Mouse (Mus musculus) liver, embryonic 15.5 days (tissue): ENCODE results near the gene Cacfd1. TPM values are rescaled to one million over a fixed set of nuclear protein-coding genes. Genes with fewer than 3 reads are reported as not detected.

Source experiments
- ATAC-seq: fragments of 200-750 bp; cut with Nextera tagmentation; 2 replicates; pipeline ENCODE4 v1.8.0; 2017; ENCODE audit warnings: moderate number of reproducible peaks, mild to moderate bottlenecking, moderate library complexity; ENCODE audit not compliant: insufficient read depth
- H3K27ac ChIP-seq: fragments of 300-500 bp; sonication (generic); replicated peaks from 2 replicates; pipeline ENCODE4 v1.5.1; 2015; ENCODE audit warnings: mild to moderate bottlenecking, inconsistent platforms
- H3K27me3 ChIP-seq: fragments of 300-500 bp; sonication (generic); 2 replicates; pipeline ENCODE4 v1.6.1; 2015; ENCODE audit warnings: mild to moderate bottlenecking, inconsistent platforms
- H3K36me3 ChIP-seq: fragments of 300-500 bp; sonication (generic); replicated peaks from 2 replicates; pipeline ENCODE4 v1.6.1; 2015; ENCODE audit warnings: moderate library complexity, mild to moderate bottlenecking, inconsistent platforms
- H3K4me1 ChIP-seq: fragments of 300-500 bp; sonication (generic); replicated peaks from 2 replicates; pipeline ENCODE4 v1.6.1; 2015; ENCODE audit warnings: inconsistent platforms
- H3K4me2 ChIP-seq: fragments of 300-500 bp; sonication (generic); 2 replicates; pipeline ENCODE4 v1.6.1; 2015; ENCODE audit warnings: moderate library complexity, mild to moderate bottlenecking, inconsistent platforms
- H3K4me3 ChIP-seq: fragments of 300-500 bp; sonication (generic); replicated peaks from 2 replicates; pipeline ENCODE4 v1.5.1; 2015; ENCODE audit warnings: mild to moderate bottlenecking, inconsistent platforms
- H3K9ac ChIP-seq: fragments of 300-500 bp; sonication (generic); 2 replicates; pipeline ENCODE4 v1.6.1; 2015; ENCODE audit warnings: moderate library complexity, mild to moderate bottlenecking, inconsistent platforms
- H3K9me3 ChIP-seq: fragments of 300-500 bp; sonication (generic); replicated peaks from 2 replicates; pipeline ENCODE4 v1.6.1; 2016; ENCODE audit warnings: inconsistent platforms
- WGBS: fragments of 180-500 bp; shearing (Covaris S2); methylation state at CpG from one replicate; pipeline ENCODE4 v1.1.7; 2015; ENCODE audit warnings: mixed read lengths; ENCODE audit not compliant: insufficient replicate concordance; 5-methylcytosine and 5-hydroxymethylcytosine counted together
- polyA plus RNA-seq: library from polyadenylated mRNA; unstranded; fragments of >200 nt; fragmentation: Nextera tagmentation; extraction: Ambion mirVana; gene quantifications from 2 replicates; pipeline ENCODE4 v1.2.1, GENCODE M21; 2015

The Cacfd1 gene
- polyA plus RNA-seq, 1 experiment from 2014 or later: 13.2 TPM

- H3K27me3 ChIP-seq: no peaks in the 10 kb centered on the region
- H3K9ac ChIP-seq: no peak overlapping the region
- no peak for ATAC-seq
- no peak overlapping the region for H3K4me2 ChIP-seq
- H3K36me3 ChIP-seq: no peaks in the 10 kb centered on the region
- H3K4me3 ChIP-seq: no peak overlapping the region
- H3K9me3 ChIP-seq: no peaks in the 10 kb centered on the region
- peaks cover 3% of the 10 kb centered on the region for H3K4me1 ChIP-seq
- no peak overlapping the region for H3K27ac ChIP-seq
- 77% methylated on average over 1 of the region's 1 CpGs for WGBS
Observed at GRCm38 (mm10) chr2:26997498-26997897, 12.2 kb upstream of the Cacfd1 start.

GRCm38 (mm10) chr2:26997993-26998392 lies 11.7 kb upstream of the Cacfd1 start:
- WGBS: 77% methylated on average over 7 of the region's 7 CpGs
- H3K9ac ChIP-seq: no peak overlapping the region
- no peak overlapping the region for H3K4me2 ChIP-seq

GRCm38 (mm10) chr2:27006255-27006654 lies 3.5 kb upstream of the Cacfd1 start:
- Histone ChIP-seq H3K4me1 (peaks cover 21% of the 10 kb centered on the region), H3K4me3 (no peak overlapping the region), H3K27ac (no peak overlapping the region), H3K9me3 (no peaks in the 10 kb centered on the region), H3K36me3 (no peaks in the 10 kb centered on the region), H3K9ac (no peak overlapping the region), H3K27me3 (no peaks in the 10 kb centered on the region), H3K4me2 (no peak overlapping the region)
- ATAC-seq: no peak
- WGBS: 56% methylated on average over 4 of the region's 4 CpGs

More at GRCm38 (mm10) chr2:26997993-26998392, 11.7 kb upstream of the Cacfd1 start:
- Histone ChIP-seq H3K4me3 (no peak overlapping the region), H3K36me3 (no peaks in the 10 kb centered on the region), H3K9me3 (no peaks in the 10 kb centered on the region), H3K4me1 (peaks cover 3% of the 10 kb centered on the region), H3K27ac (no peak overlapping the region), H3K27me3 (no peaks in the 10 kb centered on the region)
- ATAC-seq: no peak

GRCm38 (mm10) chr2:27007701-27008100 lies 2.0 kb upstream of the Cacfd1 start:
- H3K4me1 ChIP-seq: peaks cover 27% of the 10 kb centered on the region
- WGBS: 54% methylated on average over 7 of the region's 7 CpGs
- no peaks in the 10 kb centered on the region for H3K27me3 ChIP-seq
- no peaks in the 10 kb centered on the region for H3K36me3 ChIP-seq
- no peak for ATAC-seq
- H3K9me3 ChIP-seq: no peaks in the 10 kb centered on the region
- no peak overlapping the region for H3K4me2 ChIP-seq
- H3K27ac ChIP-seq: no peak overlapping the region
- no peak overlapping the region for H3K9ac ChIP-seq
- no peak overlapping the region for H3K4me3 ChIP-seq

GRCm38 (mm10) chr2:27017802-27018201 lies 8.1 kb downstream of the Cacfd1 start:
- WGBS: 36% methylated on average over 5 of the region's 5 CpGs
- H3K36me3 ChIP-seq: peaks cover 40% of the 10 kb centered on the region
- ATAC-seq: no peak; the same call in 1 of the 2 replicates
- H3K4me3 ChIP-seq: no peak overlapping the region
- H3K9me3 ChIP-seq: no peaks in the 10 kb centered on the region
- no peaks in the 10 kb centered on the region for H3K4me1 ChIP-seq
- no peak overlapping the region for H3K9ac ChIP-seq
- no peaks in the 10 kb centered on the region for H3K27me3 ChIP-seq
- H3K27ac ChIP-seq: no peak overlapping the region
- no peak overlapping the region for H3K4me2 ChIP-seq

- no peak overlapping the region for H3K27ac ChIP-seq
- 58% methylated on average over 2 of the region's 2 CpGs for WGBS
- H3K4me2 ChIP-seq: no peak overlapping the region
- ATAC-seq: no peak
- peaks cover 28% of the 10 kb centered on the region for H3K36me3 ChIP-seq
- no peaks in the 10 kb centered on the region for H3K4me1 ChIP-seq
- H3K9me3 ChIP-seq: no peaks in the 10 kb centered on the region
- H3K9ac ChIP-seq: no peak overlapping the region
- H3K27me3 ChIP-seq: no peaks in the 10 kb centered on the region
- H3K4me3 ChIP-seq: no peak overlapping the region
Observed at GRCm38 (mm10) chr2:27019530-27019929, 9.8 kb downstream of the Cacfd1 start.

- Histone ChIP-seq H3K27ac (no peak overlapping the region), H3K4me2 (no peak overlapping the region), H3K4me3 (no peak overlapping the region), H3K9ac (no peak overlapping the region), H3K9me3 (no peaks in the 10 kb centered on the region), H3K36me3 (peaks cover 13% of the 10 kb centered on the region), H3K27me3 (no peaks in the 10 kb centered on the region), H3K4me1 (peaks cover 9% of the 10 kb centered on the region; the same call in 1 of the 2 replicates)
- ATAC-seq: no peak
- WGBS: 56% methylated on average over 1 of the region's 1 CpGs
Observed at GRCm38 (mm10) chr2:27021103-27021502, 11.4 kb downstream of the Cacfd1 start.

- ATAC-seq: no peak
- Histone ChIP-seq H3K9ac (no peak overlapping the region), H3K4me2 (no peak overlapping the region), H3K4me3 (no peak overlapping the region), H3K27ac (no peak overlapping the region), H3K9me3 (no peaks in the 10 kb centered on the region), H3K36me3 (peaks cover 9% of the 10 kb centered on the region; the same call in 1 of the 2 replicates), H3K27me3 (peaks cover 15% of the 10 kb centered on the region), H3K4me1 (peaks cover 18% of the 10 kb centered on the region; the same call in 1 of the 2 replicates)
- 60% methylated on average over 6 of the region's 6 CpGs for WGBS
Observed at GRCm38 (mm10) chr2:27022612-27023011, 12.9 kb downstream of the Cacfd1 start.

- peaks cover 30% of the 10 kb centered on the region for H3K27me3 ChIP-seq
- 0 out of 2 replicates have a peak, but pooled peaks cover 3% of the 10 kb centered on the region for H3K36me3 ChIP-seq
- no peak overlapping the region for H3K27ac ChIP-seq
- no peak overlapping the region for H3K9ac ChIP-seq
- whole genome bisulfite sequencing: 72% methylated on average over 14 of the region's 14 CpGs
- no peaks in the 10 kb centered on the region for H3K9me3 ChIP-seq
- H3K4me1 ChIP-seq: peaks cover 26% of the 10 kb centered on the region
- ATAC-seq: no peak
- H3K4me3 ChIP-seq: no peak overlapping the region
- no peak overlapping the region for H3K4me2 ChIP-seq
Observed at GRCm38 (mm10) chr2:27024136-27024535, 14.4 kb downstream of the Cacfd1 start.

GRCm38 (mm10) chr2:27025545-27025944 lies 15.8 kb downstream of the Cacfd1 start:
- ATAC-seq: no peak
- 59% methylated on average over 3 of the region's 3 CpGs for WGBS

GRCm38 (mm10) chr2:27026332-27026731 lies 16.6 kb downstream of the Cacfd1 start:
- no peak overlapping the region for H3K9ac ChIP-seq
- peaks cover 39% of the 10 kb centered on the region for H3K27me3 ChIP-seq
- peaks cover 26% of the 10 kb centered on the region for H3K4me1 ChIP-seq
- H3K4me3 ChIP-seq: no peak overlapping the region
- ATAC-seq: no peak
- no peak overlapping the region for H3K27ac ChIP-seq
- 69% methylated on average over 3 of the region's 3 CpGs for WGBS
- no peak overlapping the region for H3K4me2 ChIP-seq
- no peaks in the 10 kb centered on the region for H3K36me3 ChIP-seq
- H3K9me3 ChIP-seq: no peaks in the 10 kb centered on the region

More at GRCm38 (mm10) chr2:27025545-27025944, 15.8 kb downstream of the Cacfd1 start:
- Histone ChIP-seq H3K4me1 (peaks cover 26% of the 10 kb centered on the region), H3K9ac (no peak overlapping the region), H3K4me3 (no peak overlapping the region), H3K4me2 (no peak overlapping the region), H3K27ac (no peak overlapping the region), H3K27me3 (peaks cover 39% of the 10 kb centered on the region), H3K9me3 (no peaks in the 10 kb centered on the region), H3K36me3 (no peaks in the 10 kb centered on the region)
